Mouse (Mus musculus) kidney, adult 11 months (tissue): ENCODE measurements at regions not wholly inside any gene's neighbourhood (a gene's known extent, or its start where the extent isn't known, plus 50 kb on each side); places are given as distances from the start of the nearest gene placed in this dataset.

ENCODE experiments used
- DNase-seq: peaks from one replicate; pipeline ENCODE4 v3.0.0; 2022

DNA sequence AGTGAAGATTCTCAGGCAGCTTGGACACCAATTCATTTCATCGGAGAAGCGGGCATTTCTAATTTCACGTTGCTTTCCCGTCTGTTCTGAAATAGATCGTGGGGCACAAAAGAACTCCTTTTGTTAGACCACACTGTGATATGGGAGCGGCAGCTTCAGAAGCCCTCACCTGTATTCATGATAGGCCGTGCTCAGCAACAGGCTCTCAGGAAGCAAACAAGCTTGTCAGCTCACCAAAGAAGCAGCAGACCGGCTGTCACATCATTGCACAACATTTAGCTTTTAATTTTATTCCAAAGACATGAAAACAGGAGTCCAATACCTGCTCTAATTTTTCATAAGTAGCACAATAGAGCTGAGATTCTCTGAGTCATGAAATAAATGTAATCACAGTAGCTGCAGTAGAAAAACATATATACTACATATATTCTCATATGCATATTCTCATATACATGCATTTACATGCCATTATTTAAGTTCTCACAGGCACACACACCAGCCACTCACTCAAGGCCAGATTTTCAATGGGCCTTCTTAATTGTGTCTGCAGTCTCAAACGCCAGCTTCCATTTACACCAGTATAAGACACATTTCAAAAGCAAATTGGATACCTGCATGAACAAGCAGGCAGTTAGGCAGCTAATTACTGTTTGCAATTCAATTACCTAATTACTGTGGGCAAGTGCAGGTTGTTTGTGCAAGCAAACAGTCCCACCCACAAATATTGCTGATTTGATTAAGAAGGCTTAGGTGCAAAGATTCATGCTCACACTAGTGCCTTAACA, 698.9 kb downstream of the Diaph3 start:
- DNase-seq: no peak

- DNase-seq: no peak
Measured at GRCm38 (mm10) chr14:86437383-86437782, 703.7 kb downstream of the Diaph3 start.

DNA sequence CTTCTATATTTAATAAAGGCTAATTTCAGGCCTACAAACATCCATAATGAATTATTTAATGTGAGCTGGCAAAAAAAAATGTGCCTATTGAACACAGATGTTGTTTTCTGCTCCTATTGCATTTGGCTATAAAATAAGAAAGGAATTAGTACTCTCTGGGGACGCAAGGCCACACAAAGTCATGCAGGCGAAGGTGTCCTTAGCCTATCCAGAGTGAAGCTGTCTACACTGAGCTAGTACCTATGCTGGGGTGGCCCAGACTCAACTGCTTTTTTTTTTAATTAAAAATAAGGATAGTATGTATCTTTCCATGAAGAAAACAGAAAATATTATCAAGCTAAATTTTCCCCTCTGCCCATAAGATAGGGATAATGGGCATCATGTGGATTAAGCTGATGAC, 705.7 kb downstream of the Diaph3 start:
- no peak for DNase-seq

- no peak for DNase-seq
Measured at GRCm38 (mm10) chr14:86431215-86431816, 709.7 kb downstream of the Diaph3 start.

DNA sequence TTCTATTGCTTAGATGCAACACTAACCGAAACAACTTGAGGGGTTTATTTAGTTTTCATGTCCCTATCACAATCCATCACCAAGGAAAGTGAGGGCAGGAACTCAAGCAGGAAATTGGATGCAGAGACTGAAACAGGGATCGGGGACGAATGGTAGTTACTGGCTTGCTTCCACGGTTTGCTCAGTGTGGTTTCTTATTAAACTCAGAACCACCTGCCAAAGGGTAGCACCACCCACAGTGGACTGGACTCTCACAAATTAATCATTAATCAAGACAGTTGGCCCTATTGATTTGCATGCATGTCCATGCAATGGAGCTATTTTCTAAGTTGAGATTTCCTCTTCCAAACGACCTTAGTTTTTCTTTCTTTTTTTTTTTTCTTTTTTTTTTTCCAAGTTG, 719.2 kb downstream of the Diaph3 start:
- peak; percentile 78 for DNase-seq

DNA sequence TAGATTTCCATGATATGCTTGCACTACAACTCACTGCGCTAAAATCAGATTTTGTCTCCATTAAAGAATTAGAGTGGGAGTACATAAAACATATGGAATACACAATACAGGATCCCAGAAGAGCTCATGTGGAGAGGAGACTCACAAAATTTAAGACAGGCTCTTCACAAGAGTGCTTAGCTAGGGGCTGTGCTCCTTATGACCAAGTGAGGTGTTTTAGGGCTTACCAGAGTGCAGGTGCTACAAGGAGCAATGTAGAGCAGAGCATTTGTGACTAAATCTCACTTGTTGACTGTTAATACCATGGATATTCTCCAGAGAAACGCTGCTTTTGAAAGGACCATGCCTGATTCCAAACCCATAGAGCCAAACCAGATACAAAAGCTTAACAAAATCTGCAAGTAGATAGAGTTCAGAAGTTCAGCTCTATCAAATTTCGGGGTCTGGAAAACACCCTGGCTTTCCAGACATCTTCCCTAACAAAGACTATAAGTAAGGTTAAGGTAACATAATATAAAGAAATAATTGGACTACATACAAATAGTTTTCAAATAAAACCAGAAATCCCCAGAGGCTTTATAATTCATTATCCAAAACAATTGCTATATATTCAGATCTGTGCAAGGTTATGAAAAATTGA, 721.0 kb downstream of the Diaph3 start:
- DNase-seq: no peak

DNA sequence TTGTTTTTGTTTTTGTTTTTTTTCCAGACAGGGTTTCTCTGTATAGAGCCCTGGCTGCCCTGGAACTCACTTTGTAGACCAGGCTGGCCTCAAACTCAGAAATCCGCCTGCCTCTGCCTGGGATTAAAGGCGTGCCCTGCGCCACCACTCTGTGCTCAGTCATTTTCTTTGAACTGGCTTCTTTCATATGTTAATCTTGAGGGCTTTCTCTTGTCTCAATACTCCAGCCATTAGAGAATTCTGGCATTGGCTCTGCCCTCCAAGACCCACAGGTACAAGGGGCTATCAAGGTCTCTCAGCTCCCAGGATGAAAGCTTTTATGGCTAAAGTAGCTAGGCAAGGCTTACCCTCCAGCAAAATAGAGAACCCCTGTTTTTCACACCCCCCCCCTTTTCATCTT, 744.2 kb downstream of the Diaph3 start:
- DNase-seq: no peak

DNA sequence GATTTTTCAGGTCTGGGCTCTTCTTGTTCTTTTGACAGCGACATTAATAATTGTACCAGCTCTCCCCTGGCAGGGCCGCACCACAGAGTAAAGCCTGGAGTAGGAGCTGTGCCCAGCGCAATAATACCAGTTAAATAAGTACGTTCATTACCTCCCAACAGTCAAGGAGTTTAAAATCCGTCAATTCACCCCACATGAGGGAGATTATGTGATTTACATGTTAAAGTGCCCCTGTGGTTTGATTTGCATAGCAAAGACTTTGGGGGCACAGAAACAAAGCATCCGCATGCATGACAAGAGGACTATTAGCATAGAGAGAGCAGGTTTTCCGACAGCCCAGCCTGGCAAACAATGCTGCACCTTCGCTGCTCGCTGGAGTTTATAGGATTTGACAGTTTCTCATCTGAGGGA, 745.1 kb downstream of the Diaph3 start:
- no peak for DNase-seq

GRCm38 (mm10) chr14:86395531-86395930, 745.5 kb downstream of the Diaph3 start:
- DNase-seq: no peak

DNA sequence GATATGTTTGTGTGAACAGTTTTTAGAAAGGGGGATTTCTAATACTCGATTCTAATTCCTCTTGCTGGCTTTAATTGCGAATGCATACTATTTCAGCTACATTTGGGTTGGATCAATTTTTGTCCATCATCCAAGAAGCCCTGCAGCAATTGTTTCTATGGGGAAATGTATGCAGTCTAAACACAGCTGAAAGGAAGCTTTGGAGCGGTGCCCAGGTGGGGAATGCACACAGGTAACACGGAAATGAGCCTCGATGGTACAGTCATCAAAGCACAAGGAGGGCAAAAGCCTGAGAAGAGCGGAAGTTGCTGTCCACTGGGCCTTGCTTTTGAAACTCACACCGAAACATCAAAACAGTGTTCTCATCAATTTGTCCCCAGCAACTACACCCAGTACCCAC, 746.0 kb downstream of the Diaph3 start:
- DNase-seq: no peak

DNA sequence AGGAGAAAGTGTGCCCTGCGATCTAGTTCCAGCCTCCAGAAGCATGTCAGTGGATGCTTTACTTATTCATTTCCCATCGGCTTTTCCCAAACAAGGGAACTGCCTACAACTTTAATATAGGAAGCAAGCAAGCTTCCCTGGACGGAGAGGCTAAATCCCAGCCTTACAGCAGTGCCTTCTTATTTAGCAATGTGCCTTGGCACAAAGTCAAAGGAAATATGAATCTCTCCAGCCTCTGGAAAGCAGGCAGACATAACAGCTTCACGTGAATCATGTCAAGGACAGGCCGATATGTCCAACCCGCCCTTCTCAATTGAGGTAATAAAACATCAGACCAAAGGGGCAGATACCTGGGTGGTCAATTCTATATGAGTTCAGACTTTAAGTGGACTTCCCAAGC, 755.9 kb downstream of the Diaph3 start:
- no peak for DNase-seq

- DNase-seq: no peak
Measured at GRCm38 (mm10) chr14:86365032-86365431, 776.0 kb downstream of the Diaph3 start.

DNA sequence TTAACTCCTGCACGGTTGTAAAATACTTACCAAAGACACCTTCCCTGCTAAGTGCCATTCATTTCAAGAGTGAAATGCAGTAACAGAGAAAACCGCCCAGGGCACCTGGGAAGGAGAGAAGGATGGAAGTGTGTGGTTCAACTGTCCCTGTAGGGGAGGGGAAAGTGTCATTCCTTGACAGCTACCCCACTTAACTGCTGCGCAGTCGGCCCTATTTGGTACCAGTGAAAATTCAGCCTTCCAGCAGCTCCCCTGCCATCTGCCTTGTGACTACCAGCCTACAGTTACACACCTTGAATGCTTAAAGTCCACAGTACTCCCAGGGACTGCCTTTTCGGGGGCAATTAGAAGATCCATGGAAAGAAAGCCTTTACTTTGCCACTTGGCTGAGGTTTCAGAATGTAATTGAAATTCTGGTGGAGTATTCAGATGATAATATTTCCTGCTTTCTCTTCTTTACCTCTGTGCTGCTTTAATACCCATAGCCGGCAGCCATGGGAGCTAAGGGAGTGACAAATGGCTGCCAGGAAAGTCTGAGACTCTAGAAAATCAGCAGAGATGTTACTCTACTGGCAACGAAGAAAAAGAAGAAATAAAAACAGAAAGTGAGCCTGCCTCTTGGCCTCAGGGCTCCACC, 780.5 kb downstream of the Diaph3 start:
- DNase-seq: no peak

DNA sequence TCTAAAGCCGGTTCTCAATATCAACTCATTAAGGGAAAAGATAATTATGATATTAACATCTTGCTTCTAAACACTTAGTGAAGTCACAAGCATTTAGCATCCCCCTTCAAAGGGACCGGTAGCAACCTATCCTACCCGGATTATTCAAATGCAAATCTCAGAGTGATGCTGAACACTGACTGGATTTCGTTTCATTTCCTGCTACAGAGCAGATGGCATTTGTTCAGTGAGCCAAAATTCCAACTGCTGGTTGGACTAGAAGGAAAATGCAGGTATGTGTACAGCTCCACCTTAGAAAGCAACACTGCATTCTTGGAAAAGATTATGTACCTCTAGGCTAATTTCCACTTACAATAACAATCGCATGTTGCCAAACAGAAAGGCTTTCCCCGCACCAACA, 782.5 kb downstream of the Diaph3 start:
- no peak for DNase-seq

GRCm38 (mm10) chr14:86350526-86350925, 790.5 kb downstream of the Diaph3 start:
- DNase-seq: no peak

GRCm38 (mm10) chr14:86339007-86339406, 802.0 kb downstream of the Diaph3 start:
- peak; percentile 4 for DNase-seq

- DNase-seq: no peak
Measured at GRCm38 (mm10) chr14:86337052-86337451, 804.0 kb downstream of the Diaph3 start.

DNA sequence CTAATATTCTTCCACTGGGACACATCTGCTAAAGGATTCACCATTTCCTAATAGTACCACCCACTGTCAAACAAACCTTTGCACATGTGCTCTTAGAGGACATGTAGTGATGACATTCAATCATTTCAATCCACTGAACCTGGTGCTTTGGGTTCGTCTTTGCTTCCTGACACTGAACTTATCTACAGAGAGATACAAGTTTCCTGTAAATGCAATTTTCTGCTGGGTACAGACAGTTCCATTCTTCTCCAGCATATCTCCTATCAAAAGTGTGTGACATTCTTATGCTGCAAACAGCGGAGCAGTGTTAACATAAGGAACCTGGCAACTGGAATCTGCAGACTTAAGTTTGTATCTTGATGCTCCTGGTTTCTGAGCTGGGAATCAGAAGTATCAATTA, 805.8 kb downstream of the Diaph3 start:
- DNase-seq: no peak

GRCm38 (mm10) chr14:86329176-86329575, 811.9 kb downstream of the Diaph3 start:
- DNase-seq: no peak

DNA sequence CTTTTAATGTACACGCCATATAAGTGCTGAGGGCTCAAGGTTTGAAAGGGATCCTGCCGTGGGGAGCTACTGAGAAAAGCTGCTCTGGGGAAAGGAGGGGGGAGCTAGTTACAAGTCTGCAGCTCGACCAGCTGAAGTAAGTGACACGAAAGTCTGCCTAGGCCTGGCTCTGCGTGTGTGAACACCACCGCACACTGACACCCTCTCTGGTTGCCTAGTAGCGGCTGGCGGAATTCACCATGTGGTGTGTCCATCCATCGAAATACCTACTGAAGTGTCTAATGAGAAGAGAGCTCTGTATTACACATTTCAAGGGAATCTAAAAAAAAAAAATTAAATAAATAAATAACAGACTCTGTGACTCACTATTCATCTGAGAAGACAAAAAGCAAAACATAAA, 813.4 kb downstream of the Diaph3 start:
- no peak for DNase-seq

- peak; percentile 35 for DNase-seq
Measured at GRCm38 (mm10) chr14:86322365-86322764, 818.7 kb downstream of the Diaph3 start.

- no peak for DNase-seq
Measured at GRCm38 (mm10) chr14:86315974-86316373, 825.1 kb downstream of the Diaph3 start.

GRCm38 (mm10) chr14:86308949-86309543, 832.0 kb downstream of the Diaph3 start:
- DNase-seq: no peak
